Mouse (Mus musculus) erythroblast, embryonic 14.5 days (primary cell): ENCODE measurements around the gene Scaf4.
"Not testable (repeated sequence)": the region's sequence is repeated elsewhere in the genome, so short reads cannot be mapped to it uniquely, and the experiment has no call there.

Source experiments
- GATA1 ChIP-seq: IDR thresholded peaks from 2 replicates; pipeline ENCODE4 v1.6.1; 2012; ENCODE audit warnings: low read length, inconsistent platforms, mixed read lengths
- TAL1 ChIP-seq: IDR thresholded peaks from 3 replicates; pipeline ENCODE4 v1.6.1; 2012; ENCODE audit warnings: low read length, inconsistent platforms, mixed read lengths

GRCm38 (mm10) chr16:90219445-90219844 lies 64.9 kb downstream of the Scaf4 start:
- TF ChIP-seq GATA1, TAL1: not testable (repeated sequence)
